Mouse (Mus musculus): Measurements from ENCODE around the gene Zfp689. TPM values are rescaled to one million over a fixed set of nuclear protein-coding genes. Genes with fewer than 3 reads are reported as not detected.
"Not testable (repeated sequence)": the region's sequence is repeated elsewhere in the genome, so short reads cannot be mapped to it uniquely, and the experiment has no call there.

The Zfp689 gene
- under 1 TPM; 0.69 to 0.87 TPM for total RNA-seq (2021)
- long read RNA-seq, experiment 1 = 0 reads
- long read RNA-seq, experiment 2, partial matches to known transcripts = 0 of 1 reads
- long read RNA-seq, experiment 2, other reads (novel, unspliced or antisense) = 0 of 1 reads

GRCm38 (mm10) chr7:127448521-127449300, at the start of gene Zfp689:
TSS of gene Zfp689 (minus strand) at chr7:127449158.
- DNase-seq = peak; percentile 86 to 90
- intact Hi-C loops (cut with DNase I) = no loop called here

- intact Hi-C loops (cut with DNase I) = no loop called here
- no peak for DNase-seq
Measured at GRCm38 (mm10) chr7:127498407-127498806, 49.4 kb upstream of the Zfp689 start.

- DNase-seq = no peak
- intact Hi-C loops (cut with DNase I) = no loop called here
Measured at GRCm38 (mm10) chr7:127497382-127497781, 48.4 kb upstream of the Zfp689 start.

- DNase-seq = no peak
- intact Hi-C loops (cut with DNase I) = no loop called here
Measured at GRCm38 (mm10) chr7:127494648-127495047, 45.7 kb upstream of the Zfp689 start.

GRCm38 (mm10) chr7:127491846-127492245, 42.9 kb upstream of the Zfp689 start:
- intact Hi-C loops (cut with DNase I) = no loop called here
- DNase-seq = no peak

GRCm38 (mm10) chr7:127489982-127490381, 41.0 kb upstream of the Zfp689 start:
- intact Hi-C loops (cut with DNase I) = loop anchor here (5.0 kb wide), 1 partner anchor 183 kb away; no protein-coding TSS in a partner anchor
- no peak for DNase-seq

- intact Hi-C loops (cut with DNase I) = loop anchor here (5.0 kb wide), 1 partner anchor 181 kb away; no protein-coding TSS in a partner anchor
- not testable (repeated sequence) for DNase-seq
Measured at GRCm38 (mm10) chr7:127488364-127488763, 39.4 kb upstream of the Zfp689 start.

- intact Hi-C loops (cut with DNase I) = loop anchor here (5.0 kb wide), 1 partner anchor 178 kb away; no protein-coding TSS in a partner anchor
- no peak for DNase-seq
Measured at GRCm38 (mm10) chr7:127485416-127485815, 36.5 kb upstream of the Zfp689 start.

- intact Hi-C loops (cut with DNase I) = loop anchor here (5.0 kb wide), 1 partner anchor 118 kb away; no protein-coding TSS in a partner anchor
- no peak for DNase-seq
Measured at GRCm38 (mm10) chr7:127480321-127480720, 31.4 kb upstream of the Zfp689 start.

- DNase-seq = no peak
- intact Hi-C loops (cut with DNase I) = loop anchor here (5.0 kb wide), 1 partner anchor 117 kb away; no protein-coding TSS in a partner anchor
Measured at GRCm38 (mm10) chr7:127479318-127480225, 30.6 kb upstream of the Zfp689 start.

GRCm38 (mm10) chr7:127478635-127479317, 29.8 kb upstream of the Zfp689 start, which contains the start of gene Fbrs:
TSS of gene Fbrs (plus strand) at chr7:127479199.
- intact Hi-C loops (cut with DNase I) = no loop called here

GRCm38 (mm10) chr7:127477687-127478634, 29.0 kb upstream of the Zfp689 start:
- peak; percentile 97 to 98 for DNase-seq
- intact Hi-C loops (cut with DNase I) = no loop called here

More at GRCm38 (mm10) chr7:127478635-127479317, 29.8 kb upstream of the Zfp689 start, which contains the start of gene Fbrs:
- peak; percentile 96 to 99 for DNase-seq

- DNase-seq = no peak
- intact Hi-C loops (cut with DNase I) = no loop called here
Measured at GRCm38 (mm10) chr7:127476855-127477254, 27.9 kb upstream of the Zfp689 start.

GRCm38 (mm10) chr7:127476336-127476735, 27.4 kb upstream of the Zfp689 start:
- intact Hi-C loops (cut with DNase I) = no loop called here
- DNase-seq = no peak

GRCm38 (mm10) chr7:127475186-127475740, 26.3 kb upstream of the Zfp689 start:
- intact Hi-C loops (cut with DNase I) = no loop called here
- DNase-seq = no peak

GRCm38 (mm10) chr7:127474378-127475070, 25.6 kb upstream of the Zfp689 start:
- intact Hi-C loops (cut with DNase I) = loop anchor here (5.0 kb wide), 1 partner anchor 127 kb away; the partner anchor contains the start of gene Zfp768

GRCm38 (mm10) chr7:127473705-127474104, 24.7 kb upstream of the Zfp689 start:
- intact Hi-C loops (cut with DNase I) = loop anchor here (5.0 kb wide), 1 partner anchor 126 kb away; the partner anchor contains the start of gene Zfp768
- DNase-seq = no peak

More at GRCm38 (mm10) chr7:127474378-127475070, 25.6 kb upstream of the Zfp689 start:
- DNase-seq = no peak

GRCm38 (mm10) chr7:127472060-127472459, 23.1 kb upstream of the Zfp689 start:
- DNase-seq = no peak
- intact Hi-C loops (cut with DNase I) = loop anchor here (5.0 kb wide), 1 partner anchor 125 kb away; the partner anchor contains the start of gene Zfp768

All from gastrocnemius, postnatal 36 days (tissue).